Mouse (Mus musculus): ENCODE results near the gene Armcx1. TPM values are rescaled to one million over a fixed set of nuclear protein-coding genes. Genes with fewer than 3 reads are reported as not detected.

Armcx1 gene
- polyA plus RNA-seq, 1 experiment from 2014 or later, result 57.1 TPM

Small RNA genes within 50 kb of the gene (microRNA-seq; reads per million reads assigned to microRNA genes)
- gene Mir7093, result not detected

Other genes starting within 250 kb of the Armcx1 start
- not detected in 2 replicates for gene Taf7l, start 241.5 kb upstream of the Armcx1 start, polyA plus RNA-seq (2015; fragmentation: Nextera tagmentation; extraction: Ambion mirVana)
- gene Timm8a1, start 176.1 kb upstream of the Armcx1 start, polyA plus RNA-seq (2015; fragmentation: Nextera tagmentation; extraction: Ambion mirVana), result 56.7 and 60.7 TPM in 2 replicates
- gene Btk, start 134.4 kb upstream of the Armcx1 start, polyA plus RNA-seq (2015; fragmentation: Nextera tagmentation; extraction: Ambion mirVana), result 0.21 and 0.24 TPM in 2 replicates
- gene Rpl36a, start 132.3 kb upstream of the Armcx1 start, polyA plus RNA-seq (2015; fragmentation: Nextera tagmentation; extraction: Ambion mirVana), result 264 and 325 TPM in 2 replicates
- gene Gla, start 116.8 kb upstream of the Armcx1 start, polyA plus RNA-seq (2015; fragmentation: Nextera tagmentation; extraction: Ambion mirVana), result 3.6 and 4.2 TPM in 2 replicates
- 204 and 206 TPM in 2 replicates for gene Hnrnph2, start 116.8 kb upstream of the Armcx1 start, polyA plus RNA-seq (2015; fragmentation: Nextera tagmentation; extraction: Ambion mirVana)
- 8.8 and 9.6 TPM in 2 replicates for gene Armcx4, start 31.4 kb upstream of the Armcx1 start, polyA plus RNA-seq (2015; fragmentation: Nextera tagmentation; extraction: Ambion mirVana)
- gene Armcx6, start 33.5 kb downstream of the Armcx1 start, polyA plus RNA-seq (2015; fragmentation: Nextera tagmentation; extraction: Ambion mirVana), result 24.7 and 26.7 TPM in 2 replicates
- gene Armcx3, start 38.6 kb downstream of the Armcx1 start, polyA plus RNA-seq (2015; fragmentation: Nextera tagmentation; extraction: Ambion mirVana), result 67.6 and 67.8 TPM in 2 replicates
- 71.7 and 78.1 TPM in 2 replicates for gene Armcx2, start 91.3 kb downstream of the Armcx1 start, polyA plus RNA-seq (2015; fragmentation: Nextera tagmentation; extraction: Ambion mirVana)
- 0.15 and 0.39 TPM in 2 replicates for gene Nxf2, start 246.8 kb downstream of the Armcx1 start, polyA plus RNA-seq (2015; fragmentation: Nextera tagmentation; extraction: Ambion mirVana)